Mouse (Mus musculus) brain, embryonic 14.5 days (tissue): Measurements from ENCODE around the gene Itprid1.

Experiments used
- CTCF ChIP-seq: fragments of 200-500 bp; IDR thresholded peaks from 2 replicates; pipeline ENCODE4 v1.5.1; 2012; ENCODE audit warnings: inconsistent platforms, mild to moderate bottlenecking, moderate library complexity, borderline replicate concordance; ENCODE audit not compliant: insufficient read depth, insufficient read length; ENCODE audit errors: extremely low read depth
- POLR2A ChIP-seq: fragments of 200-500 bp; IDR thresholded peaks from 2 replicates; pipeline ENCODE4 v1.6.1; 2012; ENCODE audit warnings: mild to moderate bottlenecking, inconsistent platforms, borderline replicate concordance; ENCODE audit not compliant: poor library complexity, insufficient read depth, insufficient read length, severe bottlenecking; ENCODE audit errors: extremely low read depth

DNA sequence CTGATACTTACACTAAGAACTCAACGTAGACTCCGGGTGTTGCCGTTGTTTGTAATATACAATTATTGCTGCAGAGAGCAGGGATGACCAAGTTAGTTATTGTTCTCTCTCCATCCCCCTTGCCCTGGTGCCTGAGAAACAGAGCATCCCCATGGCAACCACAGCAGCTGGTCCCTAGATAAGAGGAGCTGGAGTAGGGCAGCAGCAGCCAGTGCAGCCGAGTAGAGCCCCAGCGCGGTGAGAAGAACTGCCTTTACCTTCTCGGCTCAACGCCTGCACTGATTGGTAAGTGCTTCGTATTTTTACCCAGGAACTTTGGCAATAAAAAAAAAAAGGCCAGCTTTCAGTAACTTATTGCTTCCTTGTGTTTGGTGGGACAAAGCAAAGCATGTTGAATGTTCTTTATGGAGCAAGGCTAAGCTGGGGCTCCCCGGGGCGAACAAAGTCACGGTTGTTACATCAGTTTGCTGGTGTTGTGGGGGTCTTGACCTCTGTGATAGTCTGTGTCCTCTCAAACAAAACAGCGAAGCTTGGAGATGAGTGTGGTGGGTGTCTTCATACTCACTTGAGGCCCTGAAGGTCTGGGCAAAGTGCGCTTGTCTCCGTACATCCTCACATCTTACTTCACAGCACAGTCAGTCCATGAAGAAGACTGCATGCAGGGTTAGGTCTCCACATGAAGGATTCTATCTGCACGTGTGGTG is 180.7 kb downstream of the Itprid1 start, which contains the start of gene Ppp1r17:
- TF ChIP-seq CTCF (no peak), POLR2A (no peak)
